Mouse (Mus musculus): ENCODE results near the gene Itpr1.

Itpr1 gene

GRCm38 (mm10) chr6:108214294-108214925 is 1.5 kb downstream of the Itpr1 start:
- DNase-seq, result no peak

- peak; percentile 81 to 88 for DNase-seq
These were observed 3.2 kb downstream of the Itpr1 start for GRCm38 (mm10) chr6:108216091-108216490.

GRCm38 (mm10) chr6:108216832-108217231 is 3.9 kb downstream of the Itpr1 start:
- DNase-seq, result peak in 1 of 2 experiments; percentile 21

GRCm38 (mm10) chr6:108217987-108218386 is 5.1 kb downstream of the Itpr1 start:
- peak in 1 of 2 experiments; percentile 35 for DNase-seq

GRCm38 (mm10) chr6:108222435-108222834 is 9.5 kb downstream of the Itpr1 start:
- DNase-seq, result no peak

- no peak for DNase-seq
These were observed 10.0 kb downstream of the Itpr1 start for GRCm38 (mm10) chr6:108222875-108223274.

- no peak for DNase-seq
These were observed 11.5 kb downstream of the Itpr1 start for GRCm38 (mm10) chr6:108224361-108224760.

- DNase-seq, result no peak
These were observed 12.1 kb downstream of the Itpr1 start for GRCm38 (mm10) chr6:108225027-108225426.

- no peak for DNase-seq
These were observed 13.3 kb downstream of the Itpr1 start for GRCm38 (mm10) chr6:108226230-108226629.

- DNase-seq, result no peak
These were observed 14.6 kb downstream of the Itpr1 start for GRCm38 (mm10) chr6:108227461-108227860.

- no peak for DNase-seq
These were observed 15.2 kb downstream of the Itpr1 start for GRCm38 (mm10) chr6:108228048-108228447.

- no peak for DNase-seq
These were observed 15.7 kb downstream of the Itpr1 start for GRCm38 (mm10) chr6:108228601-108229000.

- DNase-seq, result no peak
These were observed 17.7 kb downstream of the Itpr1 start for GRCm38 (mm10) chr6:108230608-108231007.

GRCm38 (mm10) chr6:108231892-108232710 is 19.2 kb downstream of the Itpr1 start:
- no peak for DNase-seq

GRCm38 (mm10) chr6:108233070-108233469 is 20.2 kb downstream of the Itpr1 start:
- DNase-seq, result peak in 1 of 2 experiments; percentile 47

- DNase-seq, result no peak
These were observed 21.6 kb downstream of the Itpr1 start for GRCm38 (mm10) chr6:108234536-108234935.

- peak in 1 of 2 experiments; percentile 24 for DNase-seq
These were observed 22.8 kb downstream of the Itpr1 start for GRCm38 (mm10) chr6:108235680-108236123.

GRCm38 (mm10) chr6:108236411-108236921 is 23.6 kb downstream of the Itpr1 start:
- DNase-seq, result no peak

- no peak for DNase-seq
These were observed 24.1 kb downstream of the Itpr1 start for GRCm38 (mm10) chr6:108236996-108237395.

- no peak for DNase-seq
These were observed 24.7 kb downstream of the Itpr1 start for GRCm38 (mm10) chr6:108237585-108237984.

- no peak for DNase-seq
These were observed 25.1 kb downstream of the Itpr1 start for GRCm38 (mm10) chr6:108238011-108238410.

- DNase-seq, result no peak
These were observed 26.2 kb downstream of the Itpr1 start for GRCm38 (mm10) chr6:108239056-108239455.

- no peak for DNase-seq
These were observed 27.1 kb downstream of the Itpr1 start for GRCm38 (mm10) chr6:108240004-108240403.

- no peak for DNase-seq
These were observed 27.9 kb downstream of the Itpr1 start for GRCm38 (mm10) chr6:108240754-108241153.
